Mouse (Mus musculus) duodenum, adult 2 months (tissue): ENCODE measurements around the gene Gstm3. TPM values are rescaled to one million over a fixed set of nuclear protein-coding genes. Genes with fewer than 3 reads are reported as not detected.

Source experiments
- polyA plus RNA-seq: library from polyadenylated mRNA; depleted of rRNA; stranded (reverse); fragments of >200 nt; gene quantifications from 2 replicates; pipeline ENCODE4 v1.2.3, GENCODE M21; 2012; ENCODE audit warnings: low replicate concordance; rRNA removed

Gene Gstm3
- polyA plus RNA-seq, result 1,815 and 2,207 TPM in 2 replicates

DNA sequence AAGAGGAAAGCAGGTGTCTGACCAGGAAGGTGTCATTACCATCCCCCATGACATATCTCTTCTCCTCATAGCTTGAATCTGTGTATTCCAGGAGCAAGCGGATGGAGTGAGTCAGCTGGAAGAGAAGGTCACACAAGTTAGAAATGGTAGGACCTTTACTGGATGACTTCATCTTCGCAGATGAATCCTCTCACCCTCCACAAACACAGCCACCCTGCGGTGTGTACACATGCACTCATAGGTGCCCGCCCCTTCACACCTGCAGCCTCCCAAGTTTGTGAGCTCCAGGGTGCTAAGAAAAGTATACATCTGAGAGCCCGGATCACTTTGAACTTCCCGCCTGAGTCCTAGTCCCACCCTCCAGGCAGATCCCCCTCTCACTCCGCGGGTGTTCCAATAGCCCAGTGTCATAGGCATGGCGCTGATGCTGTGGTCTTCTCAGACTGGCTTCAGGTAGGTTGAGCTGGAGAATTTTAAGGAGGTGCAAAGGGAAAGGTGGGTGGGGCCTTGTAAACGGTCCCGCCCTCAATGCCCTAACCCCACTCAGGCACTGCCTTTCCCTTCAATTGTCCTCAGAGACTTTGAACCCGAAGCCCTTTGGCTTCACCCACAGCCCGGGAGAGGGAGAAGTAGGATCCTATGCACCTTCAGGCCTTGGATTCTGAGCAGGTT, at the start of gene Gstm3:
Gene Gstm3 (minus strand): TSS at position 560 of the 672 bp plus-strand sequence.

DNA sequence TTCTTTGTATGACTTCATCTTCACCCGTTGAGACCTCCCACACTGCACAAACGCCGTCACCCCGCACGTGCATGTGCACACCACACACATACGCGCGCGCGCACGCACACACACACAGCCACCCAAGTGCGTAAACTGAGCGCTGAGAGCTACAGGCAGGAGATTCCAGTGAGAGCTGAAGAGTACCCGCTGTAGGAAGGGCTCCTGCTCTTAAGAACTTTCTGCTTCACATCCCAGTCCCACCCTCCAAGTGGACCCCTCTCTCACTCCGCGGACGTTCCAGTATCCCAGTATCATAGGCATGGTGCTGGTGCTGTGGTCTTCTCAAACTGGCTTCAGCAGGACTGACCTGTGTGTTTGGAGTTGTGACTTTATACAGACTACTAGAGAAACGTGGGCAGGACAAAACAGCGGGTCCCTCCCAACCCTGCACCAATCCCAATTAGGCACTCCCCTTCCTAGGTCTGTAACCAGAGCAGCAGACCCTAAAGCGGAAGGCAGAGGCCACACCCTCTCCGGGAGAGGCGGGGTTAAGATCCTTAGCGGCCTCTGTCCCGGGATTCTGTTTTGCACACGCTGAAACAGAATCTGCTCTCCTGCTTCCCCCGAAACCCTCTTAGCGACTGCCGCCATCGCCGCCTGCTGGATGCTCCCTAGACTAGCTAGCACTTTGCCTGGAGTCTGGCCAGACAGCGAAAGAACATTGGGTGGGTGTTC, 48.5 kb upstream of the Gstm3 start, which contains the start of gene Gstm1:
Gene Gstm1 (minus strand): TSS at position 501 of the 717 bp plus-strand sequence.

DNA sequence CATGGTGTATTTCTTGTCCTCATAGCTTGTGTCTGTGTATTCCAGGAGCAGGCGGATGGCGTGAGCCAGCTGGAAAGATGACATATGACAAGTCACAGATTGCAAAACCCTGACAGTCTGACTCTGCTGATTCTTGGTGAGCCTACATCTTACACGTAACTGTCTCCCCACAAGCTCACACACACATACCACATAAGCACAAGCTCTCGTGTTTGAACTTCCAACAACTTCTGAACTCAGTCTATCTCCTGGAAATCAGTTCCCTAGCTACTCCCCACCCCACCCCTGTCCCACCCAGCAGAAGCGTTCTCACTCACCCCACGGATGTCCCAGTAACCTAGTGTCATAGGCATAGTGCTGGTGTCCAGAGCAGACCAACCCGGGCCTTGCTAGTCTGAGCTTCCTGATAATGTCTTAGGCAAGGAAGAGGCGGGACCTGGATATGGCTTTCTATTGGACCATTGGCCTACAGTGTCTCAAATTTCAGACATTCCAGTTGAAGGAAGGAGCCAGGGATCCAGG, 17.0 kb upstream of the Gstm3 start, which contains the start of gene Gstm2:
Gene Gstm2 (minus strand): TSS at position 413 of the 522 bp plus-strand sequence.

DNA sequence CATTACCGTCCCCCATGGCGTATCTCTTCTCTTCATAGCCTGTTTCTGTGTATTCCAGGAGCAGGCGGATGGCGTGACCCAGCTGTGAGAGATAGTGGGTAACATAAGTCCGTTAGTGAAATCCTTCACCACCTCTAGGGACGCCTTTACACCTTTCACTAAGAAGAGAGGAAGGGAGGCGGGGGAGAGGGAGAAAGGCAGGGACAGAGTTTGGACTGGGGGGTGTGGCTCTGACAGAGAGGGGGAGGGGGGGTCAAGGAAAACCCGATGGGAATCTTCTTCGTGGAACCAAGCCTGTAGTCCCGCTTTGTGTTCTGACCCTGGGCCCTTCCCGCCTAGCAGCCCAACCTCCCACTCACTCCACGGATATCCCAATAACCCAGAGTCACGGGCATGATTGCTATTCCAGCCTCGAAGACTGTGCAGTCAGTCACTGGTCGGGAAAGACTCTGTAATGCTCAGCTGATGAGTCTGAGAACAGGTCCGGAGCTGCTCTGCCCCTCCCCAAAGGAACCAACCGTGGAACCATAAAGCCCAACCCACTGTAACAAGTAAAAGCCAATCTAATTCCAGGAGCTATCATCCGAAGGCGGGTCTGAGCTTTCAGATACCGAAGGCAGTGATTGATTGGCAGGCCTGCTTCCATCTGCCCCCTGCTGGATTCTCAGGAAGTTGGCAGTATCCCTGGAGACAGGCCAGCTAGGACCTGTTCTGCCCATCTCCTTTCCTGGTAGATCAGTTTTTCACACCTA, 25.7 kb downstream of the Gstm3 start, which contains the start of gene Gstm6:
Gene Gstm6 (minus strand): TSS at position 511 of the 752 bp plus-strand sequence.

DNA sequence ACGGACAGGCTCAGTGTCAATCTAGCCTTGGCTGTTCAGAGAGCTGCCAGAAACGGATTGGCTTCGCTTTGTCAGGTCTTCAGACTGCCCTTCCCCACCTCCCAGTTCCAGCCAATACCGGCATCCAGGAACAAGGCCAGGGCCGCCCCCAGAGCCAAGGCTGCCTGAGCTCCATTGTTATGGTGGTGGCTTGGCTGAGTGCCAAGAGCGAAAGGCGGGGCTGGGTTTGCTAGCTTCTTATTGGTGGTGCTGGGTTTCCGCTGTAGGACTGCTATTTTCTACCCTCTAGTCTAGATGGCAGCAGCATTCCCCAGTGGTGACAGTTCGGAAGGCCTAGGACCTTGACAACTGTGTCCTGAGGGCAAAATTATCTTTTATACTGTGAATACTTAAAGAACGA, 37.4 kb downstream of the Gstm3 start, which contains the start of gene Gstm7:
Gene Gstm7 (minus strand): TSS at position 148 of the 400 bp plus-strand sequence.

Other genes with a start within 250 kb of the Gstm3 start
- 8.5 and 8.9 TPM in 2 replicates for gene Csf1, start 208.8 kb downstream of the Gstm3 start, polyA plus RNA-seq
- 122 and 277 TPM in 2 replicates for gene Eps8l3, start 92.1 kb downstream of the Gstm3 start, polyA plus RNA-seq
- 7.9 and 10.3 TPM in 2 replicates for gene Gstm5, start 73.5 kb downstream of the Gstm3 start, polyA plus RNA-seq
- gene Gstm7, start 37.5 kb downstream of the Gstm3 start, polyA plus RNA-seq, result 21.0 and 35.6 TPM in 2 replicates
- gene Gstm6, start 25.5 kb downstream of the Gstm3 start, polyA plus RNA-seq, result 33.2 and 37.8 TPM in 2 replicates
- 58.5 and 81.9 TPM in 2 replicates for gene Gstm2, start 17.2 kb upstream of the Gstm3 start, polyA plus RNA-seq
- 1,678 and 2,863 TPM in 2 replicates for gene Gstm1, start 48.7 kb upstream of the Gstm3 start, polyA plus RNA-seq
- gene Gstm4, start 75.6 kb upstream of the Gstm3 start, polyA plus RNA-seq, result 37.9 and 55.2 TPM in 2 replicates
- gene Ampd2, start 117.4 kb upstream of the Gstm3 start, polyA plus RNA-seq, result 98.1 and 166 TPM in 2 replicates
- 0.33 and 0.88 TPM in 2 replicates for gene Gnat2, start 123.5 kb upstream of the Gstm3 start, polyA plus RNA-seq
- gene Gnai3, start 176.9 kb upstream of the Gstm3 start, polyA plus RNA-seq, result 6.3 and 6.4 TPM in 2 replicates
- gene Gpr61, start 185.6 kb upstream of the Gstm3 start, polyA plus RNA-seq, result not detected in 2 replicates
- gene Amigo1, start 217.1 kb upstream of the Gstm3 start, polyA plus RNA-seq, result 12.4 and 17.7 TPM in 2 replicates
- 7.8 and 8.4 TPM in 2 replicates for gene Cyb561d1, start 231.9 kb upstream of the Gstm3 start, polyA plus RNA-seq
- 11.8 and 14.4 TPM in 2 replicates for gene Atxn7l2, start 241.7 kb upstream of the Gstm3 start, polyA plus RNA-seq